Mouse (Mus musculus): ENCODE measurements around the gene Ikzf5. TPM values are rescaled to one million over a fixed set of nuclear protein-coding genes. Genes with fewer than 3 reads are reported as not detected.
A peak's percentile ranks its signal among the peaks of the same experiment; 100 is the strongest.
"Not testable (repeated sequence)": the region's sequence is repeated elsewhere in the genome, so short reads cannot be mapped to it uniquely, and the experiment has no call there.

The Ikzf5 gene
- 15.6 and 18.7 TPM in 2 replicates for polyA plus RNA-seq (2016; fragmentation: Nextera tagmentation; extraction: Ambion mirVana)

GRCm38 (mm10) chr7:131410416-131411058, at the start of gene Ikzf5, which contains the start of gene Acadsb:
TSS of gene Ikzf5 (minus strand) at chr7:131410521.
TSS of gene Acadsb (plus strand) at chr7:131410601.
- under 1% methylated on average over 42 of the region's 42 CpGs for WGBS
- Histone ChIP-seq H3K27me3 (ENCODE audit: low read depth, poor library complexity, severe bottlenecking) (no peaks in the 10 kb centered on the region), H3K27ac (replicated peaks) (peak within 1 kb of the TSS; percentile 94), H3K4me3 (peak within 1 kb of the TSS; percentile 98), H3K4me1 (peaks cover 22% of the 10 kb centered on the region), H3K36me3 (peaks cover 5% of the 10 kb centered on the region; the same call in 1 of the 2 replicates), H3K9me3 (replicated peaks) (no peaks in the 10 kb centered on the region)
- DNase-seq (ENCODE audit: low spot score), result peak; percentile 97

DNA sequence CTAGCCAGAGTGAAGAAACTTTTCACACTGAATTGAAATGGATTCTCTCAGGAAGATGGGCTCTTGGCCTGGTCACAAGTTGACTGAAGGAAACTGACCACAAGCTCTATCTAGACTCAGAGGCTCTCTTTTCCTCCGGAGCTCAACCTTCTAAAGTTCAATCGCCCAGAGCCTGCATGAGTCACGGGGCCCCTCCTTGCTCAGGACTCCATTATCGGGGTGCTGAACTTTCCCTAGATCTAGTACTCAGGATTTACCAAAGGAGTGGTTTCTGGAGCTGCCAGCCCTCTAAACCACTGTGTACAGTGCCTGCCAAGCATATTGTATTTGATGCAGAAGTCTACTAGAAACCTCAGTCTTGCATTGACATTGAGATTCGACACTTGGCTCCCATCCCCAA, 46.4 kb upstream of the Ikzf5 start:
- Histone ChIP-seq H3K27ac (replicated peaks) (no peak overlapping the region), H3K4me3 (no peak overlapping the region), H3K36me3 (no peaks in the 10 kb centered on the region), H3K9me3 (replicated peaks) (no peaks in the 10 kb centered on the region; the same call in 1 of the 2 replicates), H3K27me3 (ENCODE audit: low read depth, poor library complexity, severe bottlenecking) (no peaks in the 10 kb centered on the region), H3K4me1 (no peaks in the 10 kb centered on the region)
- 92% methylated on average over 5 of the region's 5 CpGs for WGBS
- no peak for DNase-seq (ENCODE audit: low spot score)

- DNase-seq (ENCODE audit: low spot score), result no peak
- no peak overlapping the region for H3K27ac ChIP-seq (replicated peaks)
- no peaks in the 10 kb centered on the region for H3K27me3 ChIP-seq (ENCODE audit: low read depth, poor library complexity, severe bottlenecking)
- whole genome bisulfite sequencing, result 78% methylated on average over 3 of the region's 3 CpGs
- H3K4me3 ChIP-seq, result no peak overlapping the region
- no peaks in the 10 kb centered on the region for H3K4me1 ChIP-seq
- H3K9me3 ChIP-seq (replicated peaks), result no peaks in the 10 kb centered on the region
- peaks cover 5% of the 10 kb centered on the region; the same call in 1 of the 2 replicates for H3K36me3 ChIP-seq
Observed at GRCm38 (mm10) chr7:131437051-131437450, 26.7 kb upstream of the Ikzf5 start.

DNA sequence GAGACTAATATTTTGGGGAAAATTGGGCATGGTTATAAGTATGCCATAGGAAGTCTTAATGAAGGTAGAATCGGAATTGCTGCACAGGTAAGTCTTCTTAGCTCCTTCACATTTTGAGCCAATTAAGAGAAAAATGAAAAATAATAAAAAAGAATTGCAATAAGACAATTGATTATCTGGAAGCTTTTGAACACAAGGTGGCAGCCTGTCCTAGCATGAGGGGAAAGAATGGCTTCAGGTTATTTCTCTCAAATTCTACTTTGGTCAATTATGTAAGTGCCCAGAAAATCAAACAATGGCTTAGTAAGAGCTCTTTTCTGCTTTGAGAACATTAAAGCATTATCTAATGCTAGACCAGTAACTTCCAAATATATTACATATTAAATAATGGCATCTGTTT, 24.0 kb upstream of the Ikzf5 start:
- WGBS, result 81% methylated on average over 1 of the region's 1 CpGs
- Histone ChIP-seq H3K4me1 (no peaks in the 10 kb centered on the region), H3K27ac (replicated peaks) (no peak overlapping the region), H3K36me3 (peaks cover 17% of the 10 kb centered on the region), H3K27me3 (ENCODE audit: low read depth, poor library complexity, severe bottlenecking) (no peaks in the 10 kb centered on the region), H3K4me3 (no peak overlapping the region), H3K9me3 (replicated peaks) (no peaks in the 10 kb centered on the region)
- no peak for DNase-seq (ENCODE audit: low spot score)

GRCm38 (mm10) chr7:131432244-131432643, 21.9 kb upstream of the Ikzf5 start:
- no peak overlapping the region for H3K27ac ChIP-seq (replicated peaks)
- 31% methylated on average over 1 of the region's 1 CpGs for WGBS
- H3K4me1 ChIP-seq, result no peaks in the 10 kb centered on the region

DNA sequence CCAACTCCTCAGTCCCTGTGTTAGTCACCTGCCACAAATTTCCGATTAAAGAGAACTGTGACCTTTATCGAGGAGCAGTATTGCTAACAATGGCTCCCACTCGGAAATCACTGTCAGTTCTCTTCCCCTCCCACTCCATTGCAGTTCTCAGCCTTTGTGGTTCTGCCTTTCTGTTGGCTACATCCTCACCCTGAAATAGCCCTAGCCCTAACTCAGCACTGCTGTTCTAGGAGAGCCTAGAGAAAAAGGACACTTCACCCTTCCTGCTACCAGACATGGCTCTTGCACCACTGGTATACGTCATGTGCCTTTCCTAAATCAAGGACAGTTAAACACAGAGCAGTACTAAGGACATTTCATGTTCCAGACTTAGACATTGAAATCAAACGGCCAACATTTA, 17.0 kb upstream of the Ikzf5 start:
- H3K4me1 ChIP-seq, result no peaks in the 10 kb centered on the region
- H3K36me3 ChIP-seq, result peaks cover 29% of the 10 kb centered on the region
- no peak for DNase-seq (ENCODE audit: low spot score)
- H3K9me3 ChIP-seq (replicated peaks), result no peaks in the 10 kb centered on the region
- WGBS, result 92% methylated on average over 5 of the region's 5 CpGs
- no peak overlapping the region for H3K27ac ChIP-seq (replicated peaks)
- H3K27me3 ChIP-seq (ENCODE audit: low read depth, poor library complexity, severe bottlenecking), result no peaks in the 10 kb centered on the region
- H3K4me3 ChIP-seq, result no peak overlapping the region

More at GRCm38 (mm10) chr7:131432244-131432643, 21.9 kb upstream of the Ikzf5 start:
- Histone ChIP-seq H3K27me3 (ENCODE audit: low read depth, poor library complexity, severe bottlenecking) (no peaks in the 10 kb centered on the region), H3K36me3 (peaks cover 20% of the 10 kb centered on the region), H3K4me3 (no peak overlapping the region), H3K9me3 (replicated peaks) (no peaks in the 10 kb centered on the region)
- peak; percentile 41 for DNase-seq (ENCODE audit: low spot score)

GRCm38 (mm10) chr7:131424912-131425311, 14.6 kb upstream of the Ikzf5 start:
- Histone ChIP-seq H3K4me3 (no peak overlapping the region), H3K27ac (replicated peaks) (no peak overlapping the region), H3K36me3 (peaks cover 14% of the 10 kb centered on the region; the same call in 1 of the 2 replicates), H3K27me3 (ENCODE audit: low read depth, poor library complexity, severe bottlenecking) (no peaks in the 10 kb centered on the region), H3K9me3 (replicated peaks) (no peaks in the 10 kb centered on the region), H3K4me1 (no peaks in the 10 kb centered on the region)
- WGBS, result 82% methylated on average over 2 of the region's 2 CpGs
- no peak for DNase-seq (ENCODE audit: low spot score)

- H3K4me1 ChIP-seq, result no peaks in the 10 kb centered on the region
- no peaks in the 10 kb centered on the region for H3K27me3 ChIP-seq (ENCODE audit: low read depth, poor library complexity, severe bottlenecking)
- H3K4me3 ChIP-seq, result no peak overlapping the region
- DNase-seq (ENCODE audit: low spot score), result no peak
- H3K36me3 ChIP-seq, result no peaks in the 10 kb centered on the region
- no peak overlapping the region for H3K27ac ChIP-seq (replicated peaks)
- H3K9me3 ChIP-seq (replicated peaks), result no peaks in the 10 kb centered on the region
Observed at GRCm38 (mm10) chr7:131417605-131418004, 7.3 kb upstream of the Ikzf5 start.

- not testable (repeated sequence) for DNase-seq (ENCODE audit: low spot score); H3K4me1 ChIP-seq; H3K4me3 ChIP-seq; H3K36me3 ChIP-seq; H3K9me3 ChIP-seq (replicated peaks); H3K27me3 ChIP-seq (ENCODE audit: low read depth, poor library complexity, severe bottlenecking); H3K27ac ChIP-seq (replicated peaks)
Observed at GRCm38 (mm10) chr7:131416742-131417141, 6.4 kb upstream of the Ikzf5 start.

- Histone ChIP-seq H3K4me3 (no peak overlapping the region), H3K27me3 (ENCODE audit: low read depth, poor library complexity, severe bottlenecking) (no peaks in the 10 kb centered on the region), H3K27ac (replicated peaks) (no peak overlapping the region), H3K36me3 (no peaks in the 10 kb centered on the region), H3K4me1 (peaks cover 22% of the 10 kb centered on the region), H3K9me3 (replicated peaks) (no peaks in the 10 kb centered on the region)
- 75% methylated on average over 2 of the region's 2 CpGs for WGBS
- DNase-seq (ENCODE audit: low spot score), result no peak
Observed at GRCm38 (mm10) chr7:131411941-131412270, 1.6 kb upstream of the Ikzf5 start.

- peak overlapping the region; percentile 98 for H3K4me3 ChIP-seq
- H3K9me3 ChIP-seq (replicated peaks), result no peaks in the 10 kb centered on the region
- H3K36me3 ChIP-seq, result peaks cover 1% of the 10 kb centered on the region; the same call in 1 of the 2 replicates
- H3K4me1 ChIP-seq, result peaks cover 22% of the 10 kb centered on the region
- 68% methylated on average over 10 of the region's 10 CpGs for WGBS
- no peaks in the 10 kb centered on the region for H3K27me3 ChIP-seq (ENCODE audit: low read depth, poor library complexity, severe bottlenecking)
- DNase-seq (ENCODE audit: low spot score), result no peak
- 0 out of 2 replicates have a peak overlapping the region, but pooled peaks have one; percentile 13 for H3K27ac ChIP-seq (replicated peaks)
Observed at GRCm38 (mm10) chr7:131411221-131411940, 1.1 kb upstream of the Ikzf5 start.

- 0% methylated on average over 38 of the region's 38 CpGs for WGBS
- Histone ChIP-seq H3K36me3 (peaks cover 5% of the 10 kb centered on the region; the same call in 1 of the 2 replicates), H3K27me3 (ENCODE audit: low read depth, poor library complexity, severe bottlenecking) (no peaks in the 10 kb centered on the region), H3K9me3 (replicated peaks) (no peaks in the 10 kb centered on the region), H3K27ac (replicated peaks) (peak overlapping the region; percentile 94), H3K4me3 (peak overlapping the region; percentile 98), H3K4me1 (peaks cover 22% of the 10 kb centered on the region)
- DNase-seq (ENCODE audit: low spot score), result no peak
Observed at GRCm38 (mm10) chr7:131409988-131410385, 334 bp downstream of the Ikzf5 start.

DNA sequence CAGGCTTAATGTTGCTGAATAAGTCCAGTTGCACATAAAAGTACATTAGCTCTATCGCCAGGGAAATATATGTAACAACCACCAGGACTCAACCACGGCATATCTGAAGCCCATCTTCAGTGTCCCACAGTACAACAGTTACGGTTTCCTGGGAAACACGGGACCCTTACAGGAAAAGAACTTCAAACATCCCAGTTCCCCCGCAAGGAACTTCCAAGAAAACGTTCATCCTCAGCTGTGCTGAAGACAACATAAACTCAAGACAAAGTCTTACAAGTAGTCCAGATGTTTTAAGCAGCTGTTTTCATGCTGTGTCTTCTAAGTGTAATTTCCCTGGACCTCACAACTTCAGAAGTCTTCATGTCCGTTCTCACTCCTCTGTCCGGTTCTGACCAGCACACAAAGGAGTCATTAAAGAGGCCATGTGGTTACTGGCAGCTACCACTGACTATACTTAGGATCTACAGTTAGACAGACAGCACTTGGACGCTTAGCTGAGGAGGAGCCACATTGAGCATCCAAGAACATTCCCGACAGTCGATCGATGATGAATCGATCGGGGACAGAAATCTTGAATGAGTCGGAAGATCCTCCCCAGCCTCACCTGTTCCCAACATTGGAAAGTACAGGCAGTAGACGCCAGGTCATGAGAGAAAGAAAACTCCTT, 867 bp downstream of the Ikzf5 start:
- Histone ChIP-seq H3K4me3 (peak overlapping the region; percentile 98), H3K4me1 (peaks cover 22% of the 10 kb centered on the region), H3K27me3 (ENCODE audit: low read depth, poor library complexity, severe bottlenecking) (no peaks in the 10 kb centered on the region), H3K36me3 (peaks cover 5% of the 10 kb centered on the region; the same call in 1 of the 2 replicates), H3K27ac (replicated peaks) (peak overlapping the region; percentile 94), H3K9me3 (replicated peaks) (no peaks in the 10 kb centered on the region)
- 12% methylated on average over 16 of the region's 16 CpGs for WGBS
- DNase-seq (ENCODE audit: low spot score), result no peak
